Mouse (Mus musculus): Measurements from ENCODE around the gene Ndufa11. TPM values are rescaled to one million over a fixed set of nuclear protein-coding genes. Genes with fewer than 3 reads are reported as not detected.

Gene Ndufa11
- polyA plus RNA-seq, 1 experiment from 2014 or later: 709 TPM

DNA sequence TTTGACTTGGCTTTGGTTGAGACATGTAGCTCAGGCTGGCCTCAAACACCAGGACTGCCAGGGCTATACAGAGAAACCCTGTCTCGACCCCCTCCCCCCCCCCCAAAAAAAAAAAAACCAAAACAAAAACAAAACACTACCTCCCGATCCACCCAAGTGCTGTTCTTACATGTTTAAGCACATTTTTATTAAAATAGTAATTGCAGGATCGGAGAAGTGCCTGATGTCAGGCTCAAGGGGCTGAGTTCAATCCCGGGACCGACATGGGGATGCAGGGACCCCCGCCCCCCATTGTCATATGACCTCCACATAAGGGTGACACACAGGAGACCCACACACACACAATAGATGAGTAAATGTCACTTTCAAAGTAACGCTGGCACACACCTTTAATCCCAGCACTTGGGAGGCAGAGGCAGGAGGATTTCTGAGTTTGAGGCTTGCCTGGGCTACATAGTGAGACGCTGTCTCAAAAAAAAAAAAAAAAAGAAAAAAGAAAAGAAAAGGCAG, 46.2 kb downstream of the Ndufa11 start:
- WGBS: 83% methylated on average over 8 of the region's 8 CpGs
- H3K4me3 ChIP-seq (replicated peaks): peak overlapping the region; percentile 84
- no peaks in the 10 kb centered on the region for H3K9me3 ChIP-seq (replicated peaks)
- peak overlapping the region; percentile 50 for H3K9ac ChIP-seq (replicated peaks)
- peaks cover 36% of the 10 kb centered on the region for H3K4me1 ChIP-seq
- H3K27me3 ChIP-seq (replicated peaks): peaks cover 21% of the 10 kb centered on the region
- peak overlapping the region; percentile 84 for H3K4me2 ChIP-seq
- H3K27ac ChIP-seq (replicated peaks): peak overlapping the region; percentile 98; the same call in 1 of the 2 replicates
- H3K36me3 ChIP-seq: peaks cover 24% of the 10 kb centered on the region
- no peak for ATAC-seq (ENCODE audit: low FRiP score)

- Histone ChIP-seq H3K4me1 (peaks cover 36% of the 10 kb centered on the region), H3K9me3 (replicated peaks) (no peaks in the 10 kb centered on the region), H3K9ac (replicated peaks) (peak within 1 kb of the TSS; percentile 81), H3K4me3 (replicated peaks) (peak within 1 kb of the TSS; percentile 84), H3K4me2 (peak within 1 kb of the TSS; percentile 84), H3K36me3 (peaks cover 33% of the 10 kb centered on the region), H3K27ac (replicated peaks) (peak within 1 kb of the TSS; percentile 98), H3K27me3 (replicated peaks) (peaks cover 12% of the 10 kb centered on the region; the same call in 1 of the 2 replicates)
- 2% methylated on average over 57 of the region's 58 CpGs for WGBS
- peak; percentile 86 for ATAC-seq (ENCODE audit: low FRiP score)
Observed at GRCm38 (mm10) chr17:56764474-56765354, 47.1 kb downstream of the Ndufa11 start, which contains the start of gene Dus3l. Gene Dus3l, plus strand, starts transcription at chr17:56764757.

- peak overlapping the region; percentile 81 for H3K9ac ChIP-seq (replicated peaks)
- peak overlapping the region; percentile 98 for H3K27ac ChIP-seq (replicated peaks)
- ATAC-seq (ENCODE audit: low FRiP score): peak; percentile 6
- H3K4me1 ChIP-seq: peaks cover 36% of the 10 kb centered on the region
- WGBS: 56% methylated on average over 12 of the region's 12 CpGs
- peak overlapping the region; percentile 84 for H3K4me3 ChIP-seq (replicated peaks)
- no peaks in the 10 kb centered on the region for H3K9me3 ChIP-seq (replicated peaks)
- peak overlapping the region; percentile 84 for H3K4me2 ChIP-seq
- peaks cover 38% of the 10 kb centered on the region for H3K36me3 ChIP-seq
- H3K27me3 ChIP-seq (replicated peaks): 0 out of 2 replicates have a peak, but pooled peaks cover 5% of the 10 kb centered on the region
Observed at GRCm38 (mm10) chr17:56765431-56765830, 47.9 kb downstream of the Ndufa11 start.

GRCm38 (mm10) chr17:56766631-56767405, 49.3 kb downstream of the Ndufa11 start:
- H3K4me1 ChIP-seq: peaks cover 31% of the 10 kb centered on the region
- WGBS: 94% methylated on average over 27 of the region's 27 CpGs
- H3K36me3 ChIP-seq: peaks cover 39% of the 10 kb centered on the region

GRCm38 (mm10) chr17:56767531-56768135, 50.1 kb downstream of the Ndufa11 start:
- H3K9me3 ChIP-seq (replicated peaks): no peaks in the 10 kb centered on the region
- H3K4me2 ChIP-seq: no peak overlapping the region
- no peak overlapping the region for H3K27ac ChIP-seq (replicated peaks)
- H3K9ac ChIP-seq (replicated peaks): no peak overlapping the region
- WGBS: 94% methylated on average over 29 of the region's 29 CpGs
- no peaks in the 10 kb centered on the region for H3K27me3 ChIP-seq (replicated peaks)
- no peak overlapping the region for H3K4me3 ChIP-seq (replicated peaks)
- ATAC-seq (ENCODE audit: low FRiP score): no peak
- peaks cover 39% of the 10 kb centered on the region for H3K36me3 ChIP-seq
- peaks cover 23% of the 10 kb centered on the region for H3K4me1 ChIP-seq

More at GRCm38 (mm10) chr17:56766631-56767405, 49.3 kb downstream of the Ndufa11 start:
- no peaks in the 10 kb centered on the region for H3K9me3 ChIP-seq (replicated peaks)
- no peak overlapping the region for H3K27ac ChIP-seq (replicated peaks)
- no peak overlapping the region for H3K9ac ChIP-seq (replicated peaks)
- H3K4me2 ChIP-seq: no peak overlapping the region
- no peaks in the 10 kb centered on the region for H3K27me3 ChIP-seq (replicated peaks)
- ATAC-seq (ENCODE audit: low FRiP score): no peak
- H3K4me3 ChIP-seq (replicated peaks): no peak overlapping the region

GRCm38 (mm10) chr17:56768941-56769340, 51.4 kb downstream of the Ndufa11 start:
- H3K4me3 ChIP-seq (replicated peaks): no peak overlapping the region
- no peaks in the 10 kb centered on the region for H3K27me3 ChIP-seq (replicated peaks)
- peaks cover 39% of the 10 kb centered on the region for H3K36me3 ChIP-seq
- ATAC-seq (ENCODE audit: low FRiP score): no peak
- no peak overlapping the region for H3K4me2 ChIP-seq
- H3K4me1 ChIP-seq: peaks cover 12% of the 10 kb centered on the region
- no peak overlapping the region for H3K27ac ChIP-seq (replicated peaks)
- 97% methylated on average over 11 of the region's 11 CpGs for WGBS
- no peak overlapping the region for H3K9ac ChIP-seq (replicated peaks)
- no peaks in the 10 kb centered on the region for H3K9me3 ChIP-seq (replicated peaks)

DNA sequence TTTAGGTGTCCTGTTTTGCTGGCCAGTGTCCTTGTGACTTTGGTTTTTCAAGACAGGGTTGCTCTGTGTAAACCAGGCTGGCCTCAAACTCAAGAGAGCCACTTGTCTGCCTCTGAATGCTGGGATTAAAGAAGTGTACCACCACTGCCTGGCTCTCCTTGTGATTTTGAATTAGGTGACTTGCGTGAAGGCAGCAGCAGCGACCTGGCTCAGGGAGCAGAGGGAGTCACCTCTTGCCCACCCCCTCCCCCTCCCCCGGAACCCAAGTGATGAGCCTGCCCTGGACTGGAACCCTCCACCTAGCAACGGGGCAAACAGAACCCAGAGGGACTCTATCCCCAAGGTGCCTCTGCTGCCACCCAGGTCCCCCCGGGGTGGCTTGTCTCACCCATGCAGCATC, 52.4 kb downstream of the Ndufa11 start, which contains the start of gene Prr22:
Gene Prr22 (plus strand): TSS at position 301 of the 400 bp plus-strand sequence.
- Histone ChIP-seq H3K4me3 (replicated peaks) (no peak within 1 kb of the TSS), H3K4me2 (no peak within 1 kb of the TSS), H3K36me3 (peaks cover 39% of the 10 kb centered on the region), H3K9me3 (replicated peaks) (no peaks in the 10 kb centered on the region), H3K9ac (replicated peaks) (no peak within 1 kb of the TSS), H3K27me3 (replicated peaks) (no peaks in the 10 kb centered on the region), H3K4me1 (peaks cover 7% of the 10 kb centered on the region), H3K27ac (replicated peaks) (no peak within 1 kb of the TSS)
- WGBS: 92% methylated on average over 5 of the region's 5 CpGs
- ATAC-seq (ENCODE audit: low FRiP score): no peak

Other genes starting within 250 kb of the Ndufa11 start
- 206 and 247 TPM in 2 replicates for gene Ptprs, start 241.3 kb upstream of the Ndufa11 start, polyA plus RNA-seq (2015; fragmentation: Nextera tagmentation; extraction: Ambion mirVana)
- gene Znrf4, start 205.3 kb upstream of the Ndufa11 start, polyA plus RNA-seq (2015; fragmentation: Nextera tagmentation; extraction: Ambion mirVana): not detected in 2 replicates
- gene Gm20219, start 163.4 kb upstream of the Ndufa11 start, polyA plus RNA-seq (2015; fragmentation: Nextera tagmentation; extraction: Ambion mirVana): 0.95 and 1.4 TPM in 2 replicates
- gene Safb2, start 133.2 kb upstream of the Ndufa11 start, polyA plus RNA-seq (2015; fragmentation: Nextera tagmentation; extraction: Ambion mirVana): 73.4 and 76.5 TPM in 2 replicates
- 95.9 and 103 TPM in 2 replicates for gene Safb, start 132.9 kb upstream of the Ndufa11 start, polyA plus RNA-seq (2015; fragmentation: Nextera tagmentation; extraction: Ambion mirVana)
- 205 and 212 TPM in 2 replicates for gene 2410015M20Rik, start 108.0 kb upstream of the Ndufa11 start, polyA plus RNA-seq (2015; fragmentation: Nextera tagmentation; extraction: Ambion mirVana)
- gene Rpl36, start 104.4 kb upstream of the Ndufa11 start, polyA plus RNA-seq (2015; fragmentation: Nextera tagmentation; extraction: Ambion mirVana): 1,028 and 1,172 TPM in 2 replicates
- gene Lonp1, start 90.9 kb upstream of the Ndufa11 start, polyA plus RNA-seq (2015; fragmentation: Nextera tagmentation; extraction: Ambion mirVana): 43.3 and 47.2 TPM in 2 replicates
- gene Catsperd, start 89.6 kb upstream of the Ndufa11 start, polyA plus RNA-seq (2015; fragmentation: Nextera tagmentation; extraction: Ambion mirVana): 1.4 and 1.6 TPM in 2 replicates
- gene Ranbp3, start 44.5 kb upstream of the Ndufa11 start, polyA plus RNA-seq (2015; fragmentation: Nextera tagmentation; extraction: Ambion mirVana): 94.2 and 95.4 TPM in 2 replicates
- 13.8 and 18.1 TPM in 2 replicates for gene Vmac, start 255 bp downstream of the Ndufa11 start, polyA plus RNA-seq (2015; fragmentation: Nextera tagmentation; extraction: Ambion mirVana)
- gene Nrtn, start 39.8 kb downstream of the Ndufa11 start, polyA plus RNA-seq (2015; fragmentation: Nextera tagmentation; extraction: Ambion mirVana): 2.7 and 5.3 TPM in 2 replicates
- 86.4 and 97.6 TPM in 2 replicates for gene Dus3l, start 47.0 kb downstream of the Ndufa11 start, polyA plus RNA-seq (2015; fragmentation: Nextera tagmentation; extraction: Ambion mirVana)
- 0.87 and 0.93 TPM in 2 replicates for gene Prr22, start 52.5 kb downstream of the Ndufa11 start, polyA plus RNA-seq (2015; fragmentation: Nextera tagmentation; extraction: Ambion mirVana)
- gene Rfx2, start 113.2 kb downstream of the Ndufa11 start, polyA plus RNA-seq (2015; fragmentation: Nextera tagmentation; extraction: Ambion mirVana): 5.1 and 5.3 TPM in 2 replicates
- gene Acsbg2, start 156.7 kb downstream of the Ndufa11 start, polyA plus RNA-seq (2015; fragmentation: Nextera tagmentation; extraction: Ambion mirVana): not detected in 2 replicates
- gene 1700061G19Rik, start 157.7 kb downstream of the Ndufa11 start, polyA plus RNA-seq (2015; fragmentation: Nextera tagmentation; extraction: Ambion mirVana): 0.41 and 0.49 TPM in 2 replicates
- gene Mllt1, start 217.6 kb downstream of the Ndufa11 start, polyA plus RNA-seq (2015; fragmentation: Nextera tagmentation; extraction: Ambion mirVana): 69.0 and 74.9 TPM in 2 replicates